Mouse (Mus musculus) skeletal muscle tissue, adult 2 months (tissue): Measurements from ENCODE around the gene Zfp69.

Source experiments
- DNase-seq: peaks from one replicate; pipeline ENCODE4 v3.0.0-alpha.2; 2012; ENCODE audit warnings: low read depth, low spot score

Zfp69 gene

GRCm38 (mm10) chr4:120886131-120886530, 65.4 kb downstream of the Zfp69 start:
- DNase-seq, result no peak

DNA sequence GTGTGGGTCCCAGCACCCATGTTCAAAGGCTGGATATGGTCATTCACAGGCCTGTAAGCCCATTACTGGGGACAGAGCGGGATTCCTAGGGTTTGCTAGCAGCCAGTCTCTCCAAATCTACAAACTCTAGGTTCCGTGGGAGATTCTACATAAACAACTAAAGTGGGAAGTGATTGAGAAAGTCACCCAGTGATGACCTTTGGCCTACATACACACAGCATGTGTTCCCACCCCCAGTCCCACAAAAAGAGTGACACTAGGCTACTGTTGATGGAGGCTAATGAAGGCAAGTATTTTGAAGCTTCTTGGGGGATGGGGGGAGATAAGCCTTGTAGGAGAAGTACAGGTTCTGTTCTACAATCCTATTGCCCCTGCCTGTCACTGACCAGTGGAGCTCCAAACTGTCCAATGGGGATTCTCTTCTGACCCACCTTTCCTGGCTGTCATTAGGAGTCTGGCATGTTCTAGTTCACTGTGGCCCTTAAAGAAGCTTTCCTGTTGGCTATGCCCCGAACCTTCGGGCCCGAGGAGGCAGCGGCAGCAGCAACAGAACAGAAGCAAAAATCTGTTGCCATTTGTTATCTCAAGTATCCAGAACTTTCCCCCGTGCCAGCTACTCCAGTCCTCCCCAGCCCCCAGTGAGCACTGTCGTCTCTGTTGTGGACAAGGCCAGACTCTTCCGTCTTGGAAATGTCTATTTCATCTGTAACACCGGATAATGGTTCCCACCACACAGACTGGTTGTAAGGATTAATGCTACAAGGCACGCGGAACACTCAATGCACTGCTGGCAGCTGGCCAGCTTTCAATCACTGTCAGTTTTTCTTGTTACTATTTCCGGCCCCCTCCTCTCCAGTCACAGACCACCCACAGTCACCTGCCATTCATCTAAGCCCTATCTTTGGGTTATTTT, 66.0 kb downstream of the Zfp69 start:
- DNase-seq, result no peak

GRCm38 (mm10) chr4:120882002-120882625, 69.4 kb downstream of the Zfp69 start:
- DNase-seq, result no peak

- no peak for DNase-seq
Measured at GRCm38 (mm10) chr4:120880731-120881432, 70.6 kb downstream of the Zfp69 start.
